Mouse (Mus musculus) hindbrain, embryonic 14.5 days (tissue): ENCODE measurements around the gene Rtl1. TPM values are rescaled to one million over a fixed set of nuclear protein-coding genes. Genes with fewer than 3 reads are reported as not detected.
A peak's percentile ranks its signal among the peaks of the same experiment; 100 is the strongest.

Experiments used
- ATAC-seq: fragments of 200-750 bp; cut with Nextera tagmentation; 2 replicates; pipeline ENCODE4 v1.8.0; 2017; ENCODE audit warnings: moderate number of reproducible peaks, mild to moderate bottlenecking, moderate TSS enrichment, moderate library complexity; ENCODE audit not compliant: low FRiP score
- DNase-seq: peaks from one replicate; pipeline ENCODE4 v3.0.0-alpha.2; 2015; ENCODE audit warnings: low spot score
- H3K27ac ChIP-seq: fragments of 300-500 bp; sonication (generic); 2 replicates; pipeline ENCODE4 v1.5.1; 2014; ENCODE audit warnings: mild to moderate bottlenecking, moderate library complexity
- H3K27me3 ChIP-seq: fragments of 300-500 bp; sonication (generic); 2 replicates; pipeline ENCODE4 v1.6.1; 2014; ENCODE audit warnings: mild to moderate bottlenecking, low read length, mixed read lengths; ENCODE audit not compliant: control insufficient read depth, insufficient read depth
- H3K36me3 ChIP-seq: fragments of 300-500 bp; sonication (generic); replicated peaks from 2 replicates; pipeline ENCODE4 v1.6.1; 2014; ENCODE audit not compliant: control insufficient read depth, insufficient read depth
- H3K4me1 ChIP-seq: fragments of 300-500 bp; sonication (generic); replicated peaks from 2 replicates; pipeline ENCODE4 v1.6.1; 2014; ENCODE audit warnings: antibody characterized with exemption, low read length, mixed read lengths; ENCODE audit not compliant: control insufficient read depth, insufficient read depth
- H3K4me2 ChIP-seq: fragments of 300-500 bp; sonication (generic); replicated peaks from 2 replicates; pipeline ENCODE4 v1.6.1; 2014; ENCODE audit warnings: mild to moderate bottlenecking, moderate library complexity
- H3K4me3 ChIP-seq: fragments of 300-500 bp; sonication (generic); replicated peaks from 2 replicates; pipeline ENCODE4 v1.5.1; 2014; ENCODE audit warnings: mild to moderate bottlenecking, low read length
- H3K9ac ChIP-seq: fragments of 300-500 bp; sonication (generic); 2 replicates; pipeline ENCODE4 v1.6.1; 2014
- H3K9me3 ChIP-seq: fragments of 300-500 bp; sonication (generic); 2 replicates; pipeline ENCODE4 v1.6.1; 2016; ENCODE audit warnings: low read length; ENCODE audit not compliant: control insufficient read depth
- WGBS: fragments of 180-500 bp; shearing (Covaris S2); extraction: QIAGEN DNeasy Blood & Tissue Kit; methylation state at CpG from one replicate; pipeline ENCODE4 v1.1.7; 2014; 5-methylcytosine and 5-hydroxymethylcytosine counted together
- polyA plus RNA-seq: library from polyadenylated mRNA; unstranded; fragments of >200 nt; fragmentation: Nextera tagmentation; extraction: Ambion mirVana; gene quantifications from 2 replicates; pipeline ENCODE4 v1.2.1, GENCODE M21; 2014

Rtl1 gene
- polyA plus RNA-seq: 1.4 and 1.8 TPM in 2 replicates

DNA sequence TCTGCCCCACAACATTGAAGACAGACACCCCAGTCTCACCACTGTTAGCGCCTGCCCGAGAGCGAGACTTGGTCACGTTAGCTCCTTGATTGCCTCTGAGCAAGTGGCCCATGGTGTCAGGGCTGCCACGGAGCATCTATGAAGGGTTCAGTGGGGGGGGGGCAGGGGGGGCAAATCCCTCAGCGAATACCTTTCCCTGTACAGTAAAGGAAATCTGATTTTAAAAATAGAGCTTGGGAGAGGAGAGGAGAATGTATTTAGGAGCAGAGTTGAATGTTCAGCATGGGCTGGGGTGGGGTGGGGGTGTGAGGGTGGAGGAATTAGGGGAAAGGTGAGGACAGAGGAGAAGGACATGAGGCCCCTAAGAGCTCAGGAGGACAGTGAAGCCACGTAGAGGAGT is at the start of gene Rtl1:
Gene Rtl1 (minus strand): TSS at position 101 of the 400 bp plus-strand sequence.
- H3K4me1 ChIP-seq: peaks cover 10% of the 10 kb centered on the region; the same call in 1 of the 2 replicates
- H3K9me3 ChIP-seq: no peaks in the 10 kb centered on the region
- H3K4me3 ChIP-seq: no peak within 1 kb of the TSS
- 91% methylated on average over 7 of the region's 7 CpGs for WGBS
- no peak within 1 kb of the TSS for H3K27ac ChIP-seq
- no peak for ATAC-seq
- H3K36me3 ChIP-seq: peaks cover 90% of the 10 kb centered on the region
- H3K4me2 ChIP-seq: no peak within 1 kb of the TSS
- no peak for DNase-seq
- H3K27me3 ChIP-seq: no peaks in the 10 kb centered on the region
- no peak within 1 kb of the TSS for H3K9ac ChIP-seq

DNA sequence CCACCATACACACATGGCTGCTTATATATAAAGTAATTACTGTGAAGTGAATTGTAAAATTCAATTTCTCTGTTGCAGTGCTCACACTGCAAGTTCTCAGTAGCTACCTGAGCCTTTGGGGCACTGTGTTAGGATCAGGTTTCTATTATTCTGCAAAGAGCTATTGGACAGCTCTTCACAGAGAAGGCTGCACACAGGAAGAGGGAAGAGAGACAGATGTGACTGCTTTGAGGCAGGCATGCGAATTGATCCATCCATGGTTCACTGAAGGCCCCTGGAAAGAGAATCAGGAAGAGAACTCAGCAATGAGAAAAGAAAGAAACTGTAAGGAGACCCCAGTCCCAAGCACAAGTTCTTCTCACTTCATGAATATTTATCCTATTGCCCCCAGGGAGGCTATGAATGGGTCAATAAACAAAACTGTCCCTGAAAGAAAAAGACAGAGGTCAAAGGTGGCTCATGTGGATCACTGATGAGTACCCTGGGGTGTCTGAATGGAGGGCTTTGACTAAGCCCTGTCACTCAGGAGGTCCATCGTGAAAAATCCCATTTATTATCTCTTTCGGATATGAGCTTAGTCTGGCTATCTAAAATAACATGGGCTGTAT is 40.5 kb upstream of the Rtl1 start:
- Histone ChIP-seq H3K4me2 (no peak overlapping the region), H3K27me3 (no peaks in the 10 kb centered on the region), H3K36me3 (peaks cover 59% of the 10 kb centered on the region), H3K4me1 (no peaks in the 10 kb centered on the region), H3K4me3 (no peak overlapping the region), H3K9ac (no peak overlapping the region), H3K9me3 (no peaks in the 10 kb centered on the region), H3K27ac (no peak overlapping the region)
- DNase-seq (no peak), ATAC-seq (no peak)
- WGBS: under 1% methylated on average over 3 of the region's 3 CpGs

DNA sequence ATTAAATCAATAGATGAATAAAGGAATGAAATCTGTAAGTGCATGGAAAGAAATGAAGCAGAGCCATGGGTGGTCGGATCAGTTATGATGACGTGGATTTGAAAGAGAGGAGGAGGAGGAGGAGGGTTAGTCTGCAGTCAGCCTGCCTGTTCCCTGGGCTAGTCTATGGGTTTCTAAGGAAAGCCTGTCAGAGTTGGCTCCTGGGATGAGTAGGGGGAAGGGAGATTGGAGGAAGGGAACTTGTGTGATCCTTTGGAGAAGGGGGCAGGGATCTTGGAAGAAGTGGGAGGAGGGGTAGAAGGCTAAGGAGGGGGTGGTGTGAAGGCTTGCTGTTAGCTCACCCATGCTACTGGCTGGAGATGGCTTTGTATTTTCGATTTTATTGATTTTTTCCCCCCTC is 31.9 kb upstream of the Rtl1 start:
- Histone ChIP-seq H3K4me2 (no peak overlapping the region), H3K9me3 (no peaks in the 10 kb centered on the region), H3K4me1 (no peaks in the 10 kb centered on the region; the same call in 1 of the 2 replicates), H3K36me3 (peaks cover 37% of the 10 kb centered on the region), H3K27me3 (no peaks in the 10 kb centered on the region), H3K4me3 (no peak overlapping the region), H3K9ac (no peak overlapping the region), H3K27ac (no peak overlapping the region)
- ATAC-seq (no peak), DNase-seq (no peak)
- 28% methylated on average over 3 of the region's 3 CpGs for WGBS

DNA sequence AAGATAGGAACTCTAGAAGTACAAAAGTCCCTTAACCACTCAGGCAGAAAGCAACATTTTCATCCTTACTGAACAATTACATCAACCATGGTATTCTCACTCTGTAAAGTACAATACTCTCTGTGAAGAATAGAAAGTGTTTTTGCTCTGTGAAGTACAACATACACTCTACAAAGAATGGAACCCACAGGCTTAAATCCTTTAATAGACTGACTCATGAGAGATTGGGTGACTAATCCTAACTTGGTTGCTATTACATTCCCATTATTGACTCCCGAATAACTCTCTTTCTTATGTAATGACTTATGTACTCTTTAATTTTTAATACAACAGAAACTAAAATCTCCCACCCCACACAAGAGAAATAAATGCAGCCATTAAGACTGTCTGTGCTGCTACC is 28.8 kb upstream of the Rtl1 start:
- Histone ChIP-seq H3K27ac (no peak overlapping the region), H3K4me1 (no peaks in the 10 kb centered on the region; the same call in 1 of the 2 replicates), H3K4me2 (no peak overlapping the region), H3K4me3 (no peak overlapping the region), H3K36me3 (peaks cover 50% of the 10 kb centered on the region), H3K9ac (no peak overlapping the region), H3K9me3 (no peaks in the 10 kb centered on the region), H3K27me3 (no peaks in the 10 kb centered on the region)
- 76% methylated on average over 1 of the region's 1 CpGs for WGBS
- DNase-seq: no peak
- no peak for ATAC-seq

DNA sequence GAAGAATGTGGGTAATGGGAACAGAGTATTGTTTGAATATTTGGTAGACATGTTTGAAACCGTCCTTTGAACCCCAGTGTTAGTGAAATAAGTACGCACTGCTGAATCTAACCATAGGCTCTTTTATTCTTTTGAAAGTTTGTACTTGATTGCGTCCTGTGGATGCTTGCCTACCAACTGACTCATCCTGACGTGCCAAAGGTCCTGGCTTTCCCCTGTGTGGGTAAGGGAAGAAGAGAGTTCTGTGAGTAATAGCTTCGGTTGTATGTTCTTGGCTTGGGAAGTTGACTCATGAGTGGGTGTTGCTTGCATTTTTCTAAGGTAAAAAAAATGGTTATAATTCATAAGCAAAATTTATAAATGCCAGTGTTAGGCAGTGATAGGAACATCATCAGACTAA is 26.8 kb upstream of the Rtl1 start:
- Histone ChIP-seq H3K9me3 (no peaks in the 10 kb centered on the region), H3K4me1 (no peaks in the 10 kb centered on the region; the same call in 1 of the 2 replicates), H3K27me3 (no peaks in the 10 kb centered on the region), H3K4me2 (no peak overlapping the region), H3K36me3 (peaks cover 54% of the 10 kb centered on the region), H3K4me3 (no peak overlapping the region), H3K27ac (no peak overlapping the region), H3K9ac (no peak overlapping the region)
- WGBS: 95% methylated on average over 5 of the region's 5 CpGs
- DNase-seq: no peak
- no peak for ATAC-seq

DNA sequence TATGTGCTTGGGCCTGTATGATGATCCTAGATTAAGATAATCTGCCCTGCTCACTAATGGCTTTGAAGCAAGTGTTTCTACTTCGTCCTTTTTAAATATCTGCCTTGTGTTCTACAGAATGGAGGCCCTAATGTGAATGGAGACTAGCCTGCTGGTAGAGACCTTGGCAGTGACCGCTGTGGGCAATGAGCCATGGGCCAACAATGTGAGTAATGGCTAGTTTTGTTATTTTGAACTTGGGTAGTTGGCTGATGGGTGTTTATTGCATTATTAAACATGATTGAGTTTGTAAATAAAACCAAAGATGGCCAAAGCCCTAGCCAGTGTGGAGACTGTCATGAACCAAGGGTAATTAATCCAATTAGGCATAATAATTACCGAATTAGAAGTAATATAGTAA is 20.1 kb upstream of the Rtl1 start:
- Histone ChIP-seq H3K4me2 (no peak overlapping the region), H3K36me3 (peaks cover 68% of the 10 kb centered on the region), H3K9me3 (no peaks in the 10 kb centered on the region), H3K27me3 (no peaks in the 10 kb centered on the region), H3K4me3 (no peak overlapping the region), H3K4me1 (no peaks in the 10 kb centered on the region), H3K27ac (no peak overlapping the region), H3K9ac (no peak overlapping the region)
- ATAC-seq (no peak), DNase-seq (no peak)
- WGBS: 78% methylated on average over 3 of the region's 3 CpGs

DNA sequence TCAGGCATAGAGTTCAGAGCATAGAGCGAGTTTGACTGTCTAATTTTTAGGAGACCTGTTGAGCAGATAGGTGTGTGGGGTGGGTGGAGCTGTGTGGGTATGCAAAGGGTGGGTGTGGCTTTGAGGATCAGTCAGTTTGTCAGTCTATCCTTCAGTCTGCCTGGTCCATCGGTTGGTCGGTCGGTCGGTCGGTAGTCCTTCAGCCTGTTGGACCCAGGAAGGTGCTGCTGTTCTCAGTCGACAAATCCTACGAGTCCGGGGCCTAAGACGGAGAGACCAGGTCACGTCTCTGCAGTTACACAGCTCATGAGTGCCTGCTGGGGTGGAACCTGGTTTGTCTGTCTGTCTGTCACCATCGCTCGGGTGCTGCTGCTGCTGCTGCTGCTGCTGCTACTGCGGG is 17.9 kb upstream of the Rtl1 start:
- ATAC-seq (no peak), DNase-seq (no peak)
- 85% methylated on average over 14 of the region's 14 CpGs for WGBS
- Histone ChIP-seq H3K4me1 (no peaks in the 10 kb centered on the region), H3K27me3 (no peaks in the 10 kb centered on the region), H3K9ac (no peak overlapping the region), H3K9me3 (no peaks in the 10 kb centered on the region), H3K4me2 (no peak overlapping the region), H3K4me3 (no peak overlapping the region), H3K27ac (no peak overlapping the region), H3K36me3 (peaks cover 77% of the 10 kb centered on the region)

DNA sequence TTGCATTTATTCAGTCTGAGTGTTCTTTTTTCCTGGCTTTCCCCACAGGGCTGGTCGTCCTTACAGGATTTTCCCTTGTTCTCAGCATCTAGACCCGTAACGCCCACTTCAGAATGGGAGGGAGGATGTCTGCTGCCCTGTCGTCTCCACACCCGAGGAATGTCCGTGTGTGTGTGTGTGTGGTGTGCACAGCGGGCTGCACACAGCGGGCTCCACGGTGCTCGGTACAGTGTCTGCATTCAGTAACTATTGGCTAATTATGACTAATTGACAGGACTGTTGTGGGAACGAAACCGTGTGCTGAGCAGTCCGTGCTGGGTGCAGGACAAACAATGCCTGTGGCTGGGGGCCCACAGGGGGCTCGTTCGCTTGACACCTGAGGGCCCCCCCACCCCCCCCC is 17.0 kb upstream of the Rtl1 start:
- DNase-seq (no peak), ATAC-seq (peak; percentile 51; the same call in 1 of the 2 replicates)
- Histone ChIP-seq H3K36me3 (peaks cover 78% of the 10 kb centered on the region), H3K9ac (no peak overlapping the region), H3K4me2 (peak overlapping the region; percentile 30; the same call in 1 of the 2 replicates), H3K4me1 (no peaks in the 10 kb centered on the region), H3K9me3 (no peaks in the 10 kb centered on the region), H3K27me3 (no peaks in the 10 kb centered on the region), H3K4me3 (no peak overlapping the region), H3K27ac (no peak overlapping the region)
- 24% methylated on average over 15 of the region's 15 CpGs for WGBS

DNA sequence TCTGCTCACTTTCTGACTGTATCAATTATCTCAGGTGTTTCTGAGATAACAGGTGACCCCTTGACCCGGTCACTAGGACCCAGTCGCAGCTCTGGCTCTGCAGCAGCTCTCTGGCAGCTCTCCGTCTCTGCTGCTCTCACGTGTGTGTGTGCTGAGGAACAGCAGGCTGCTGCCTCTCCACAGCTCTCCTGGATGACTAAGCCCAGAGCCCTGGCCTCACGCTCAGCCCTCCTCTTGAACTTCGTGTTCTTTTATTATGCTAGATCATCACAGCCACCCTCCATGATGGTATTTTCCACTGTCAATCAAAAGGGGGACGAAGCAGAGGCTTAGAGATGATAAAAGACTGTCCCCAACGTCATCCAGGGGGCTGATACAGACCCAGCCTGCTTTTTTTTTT is 15.2 kb upstream of the Rtl1 start:
- Histone ChIP-seq H3K4me3 (no peak overlapping the region), H3K9me3 (no peaks in the 10 kb centered on the region), H3K27ac (no peak overlapping the region), H3K27me3 (no peaks in the 10 kb centered on the region), H3K9ac (no peak overlapping the region), H3K36me3 (peaks cover 80% of the 10 kb centered on the region), H3K4me1 (no peaks in the 10 kb centered on the region), H3K4me2 (no peak overlapping the region)
- DNase-seq: no peak
- ATAC-seq: no peak
- WGBS: 62% methylated on average over 8 of the region's 8 CpGs

DNA sequence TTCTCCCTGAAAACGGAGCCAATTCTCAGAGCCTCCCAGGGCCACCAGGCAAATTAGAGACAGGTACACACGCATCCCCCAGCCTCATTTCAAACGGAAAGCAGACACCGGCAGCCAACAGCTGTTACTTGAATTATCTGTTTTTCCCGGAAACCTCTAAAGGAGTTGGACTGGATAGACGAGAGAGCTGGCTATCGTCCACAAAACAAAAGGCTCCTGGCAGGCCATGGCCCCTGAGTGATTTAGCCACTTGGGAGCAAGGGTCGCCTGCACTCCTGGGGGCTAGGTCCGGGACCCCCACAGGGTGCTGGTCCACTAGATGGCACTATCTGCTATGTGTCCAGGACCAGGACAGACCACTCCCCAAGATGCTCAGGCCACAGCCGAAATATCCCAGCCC is 14.3 kb upstream of the Rtl1 start:
- Histone ChIP-seq H3K36me3 (peaks cover 81% of the 10 kb centered on the region), H3K4me1 (no peaks in the 10 kb centered on the region), H3K4me3 (no peak overlapping the region), H3K9ac (no peak overlapping the region), H3K27ac (no peak overlapping the region), H3K27me3 (no peaks in the 10 kb centered on the region), H3K4me2 (no peak overlapping the region), H3K9me3 (no peaks in the 10 kb centered on the region)
- DNase-seq: no peak
- ATAC-seq: no peak
- WGBS: 40% methylated on average over 10 of the region's 10 CpGs
